Mouse (Mus musculus) intestine, embryonic 14.5 days (tissue): ENCODE results near the gene Cd300a. TPM values are rescaled to one million over a fixed set of nuclear protein-coding genes. Genes with fewer than 3 reads are reported as not detected.

Experiments used
- ATAC-seq: fragments of 200-750 bp; cut with Nextera tagmentation; replicated peaks from 2 replicates; pipeline ENCODE4 v1.8.0; 2017; ENCODE audit warnings: low read depth, moderate number of reproducible peaks, moderate TSS enrichment, moderate library complexity; ENCODE audit not compliant: low FRiP score, low TSS enrichment
- DNase-seq: peaks from one replicate; pipeline ENCODE4 v3.0.0-alpha.2; 2018; ENCODE audit warnings: low spot score
- H3K27ac ChIP-seq: fragments of 300-500 bp; sonication (generic); 2 replicates; pipeline ENCODE4 v1.5.1; 2014; ENCODE audit warnings: low read depth, mild to moderate bottlenecking, control low read depth
- H3K27me3 ChIP-seq: fragments of 300-500 bp; sonication (generic); replicated peaks from 2 replicates; pipeline ENCODE4 v1.6.1; 2014; ENCODE audit warnings: low read length, control low read depth; ENCODE audit not compliant: control insufficient read depth, insufficient read depth
- H3K36me3 ChIP-seq: fragments of 300-500 bp; sonication (generic); 2 replicates; pipeline ENCODE4 v1.6.1; 2014; ENCODE audit warnings: low read length, control low read depth; ENCODE audit not compliant: control insufficient read depth, insufficient read depth
- H3K4me1 ChIP-seq: fragments of 300-500 bp; sonication (generic); replicated peaks from 2 replicates; pipeline ENCODE4 v1.6.1; 2014; ENCODE audit warnings: low read length, control low read depth, mixed read lengths; ENCODE audit not compliant: control insufficient read depth, insufficient read depth
- H3K4me2 ChIP-seq: fragments of 300-500 bp; sonication (generic); 2 replicates; pipeline ENCODE4 v1.6.1; 2014; ENCODE audit warnings: low read length
- H3K4me3 ChIP-seq: fragments of 300-500 bp; sonication (generic); 2 replicates; pipeline ENCODE4 v1.5.1; 2014; ENCODE audit warnings: low read depth, low read length, control low read depth, mixed read lengths
- H3K9ac ChIP-seq: fragments of 300-500 bp; sonication (generic); 2 replicates; pipeline ENCODE4 v1.6.1; 2014; ENCODE audit warnings: mild to moderate bottlenecking, low read length
- H3K9me3 ChIP-seq: fragments of 300-500 bp; sonication (generic); 2 replicates; pipeline ENCODE4 v1.6.1; 2016; ENCODE audit warnings: low read length, control low read depth; ENCODE audit not compliant: control insufficient read depth
- WGBS: fragments of 180-500 bp; shearing (Covaris S2); extraction: QIAGEN DNeasy Blood & Tissue Kit; methylation state at CpG from one replicate; pipeline ENCODE4 v1.1.7; 2014; 5-methylcytosine and 5-hydroxymethylcytosine counted together
- polyA plus RNA-seq: library from polyadenylated mRNA; unstranded; fragments of >200 nt; fragmentation: Nextera tagmentation; extraction: Ambion mirVana; gene quantifications from 2 replicates; pipeline ENCODE4 v1.2.1, GENCODE M21; 2014

The Cd300a gene
- polyA plus RNA-seq, 1 experiment from 2014 or later, result 0.89 TPM

DNA sequence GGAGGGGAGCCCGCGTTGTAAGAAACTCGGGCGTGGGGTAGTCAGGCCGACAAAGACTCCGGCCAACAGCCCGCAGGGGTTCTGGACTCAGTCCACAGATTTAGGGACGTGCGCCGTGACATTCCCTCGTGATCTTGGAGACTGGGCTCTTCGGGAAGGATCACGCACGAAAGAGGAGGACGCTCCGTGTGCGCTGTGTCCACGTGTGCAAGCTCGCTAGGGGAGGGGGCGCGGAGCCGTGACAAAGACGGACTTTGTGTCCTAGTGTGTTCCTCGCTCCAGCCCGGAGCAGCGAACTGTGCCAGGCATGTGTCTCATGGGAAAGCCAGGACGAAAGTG, 38.6 kb upstream of the Cd300a start:
- Histone ChIP-seq H3K4me2 (peak overlapping the region; percentile 99), H3K4me1 (peaks cover 14% of the 10 kb centered on the region), H3K4me3 (peak overlapping the region; percentile 70), H3K9ac (peak overlapping the region; percentile 80), H3K27ac (peak overlapping the region; percentile 88), H3K27me3 (no peaks in the 10 kb centered on the region), H3K36me3 (no peaks in the 10 kb centered on the region), H3K9me3 (no peaks in the 10 kb centered on the region)
- ATAC-seq (peak; percentile 44), DNase-seq (no peak)
- WGBS, result 1% methylated on average over 27 of the region's 27 CpGs

DNA sequence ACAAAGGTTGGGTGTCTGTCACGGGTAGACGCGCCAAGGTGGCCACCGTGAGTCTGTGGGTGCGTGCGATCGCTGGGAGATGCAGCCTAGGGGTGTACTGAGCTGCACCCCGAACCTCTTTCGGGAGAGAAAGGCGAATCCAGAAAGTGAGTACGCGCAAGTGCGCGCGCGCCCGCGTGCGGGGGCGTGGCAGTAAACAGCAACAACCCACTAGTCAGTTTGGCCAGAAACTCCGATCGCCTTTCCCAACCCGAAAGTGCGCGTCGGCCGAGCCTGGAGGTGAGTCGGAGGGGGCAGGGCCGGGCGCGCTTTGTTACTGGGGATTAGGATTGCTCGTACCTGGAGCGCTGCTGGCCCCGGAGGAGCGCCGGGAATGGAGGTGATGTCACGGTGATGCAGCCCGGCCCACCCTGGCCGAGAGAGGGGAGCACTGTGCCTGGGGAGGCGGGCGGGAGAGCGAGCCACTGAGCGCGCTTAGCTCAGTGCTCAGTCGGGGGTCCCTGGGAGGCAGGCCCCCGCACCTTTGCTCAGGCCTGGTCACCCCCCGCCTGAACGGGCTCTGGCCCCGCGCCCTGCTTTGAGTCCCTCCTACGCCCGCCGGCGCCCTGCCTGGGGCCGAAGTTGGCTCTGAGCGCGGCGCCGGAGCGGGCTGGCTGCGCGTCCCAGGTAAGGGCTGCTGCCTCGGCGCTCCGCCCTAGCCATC, 38.1 kb upstream of the Cd300a start:
- Histone ChIP-seq H3K9me3 (no peaks in the 10 kb centered on the region), H3K36me3 (no peaks in the 10 kb centered on the region), H3K27ac (peak overlapping the region; percentile 88), H3K4me3 (peak overlapping the region; percentile 70), H3K9ac (peak overlapping the region; percentile 80), H3K4me1 (peaks cover 14% of the 10 kb centered on the region), H3K4me2 (peak overlapping the region; percentile 99), H3K27me3 (no peaks in the 10 kb centered on the region)
- DNase-seq (peak; percentile 90), ATAC-seq (peak; percentile 75)
- WGBS, result under 1% methylated on average over 61 of the region's 65 CpGs

DNA sequence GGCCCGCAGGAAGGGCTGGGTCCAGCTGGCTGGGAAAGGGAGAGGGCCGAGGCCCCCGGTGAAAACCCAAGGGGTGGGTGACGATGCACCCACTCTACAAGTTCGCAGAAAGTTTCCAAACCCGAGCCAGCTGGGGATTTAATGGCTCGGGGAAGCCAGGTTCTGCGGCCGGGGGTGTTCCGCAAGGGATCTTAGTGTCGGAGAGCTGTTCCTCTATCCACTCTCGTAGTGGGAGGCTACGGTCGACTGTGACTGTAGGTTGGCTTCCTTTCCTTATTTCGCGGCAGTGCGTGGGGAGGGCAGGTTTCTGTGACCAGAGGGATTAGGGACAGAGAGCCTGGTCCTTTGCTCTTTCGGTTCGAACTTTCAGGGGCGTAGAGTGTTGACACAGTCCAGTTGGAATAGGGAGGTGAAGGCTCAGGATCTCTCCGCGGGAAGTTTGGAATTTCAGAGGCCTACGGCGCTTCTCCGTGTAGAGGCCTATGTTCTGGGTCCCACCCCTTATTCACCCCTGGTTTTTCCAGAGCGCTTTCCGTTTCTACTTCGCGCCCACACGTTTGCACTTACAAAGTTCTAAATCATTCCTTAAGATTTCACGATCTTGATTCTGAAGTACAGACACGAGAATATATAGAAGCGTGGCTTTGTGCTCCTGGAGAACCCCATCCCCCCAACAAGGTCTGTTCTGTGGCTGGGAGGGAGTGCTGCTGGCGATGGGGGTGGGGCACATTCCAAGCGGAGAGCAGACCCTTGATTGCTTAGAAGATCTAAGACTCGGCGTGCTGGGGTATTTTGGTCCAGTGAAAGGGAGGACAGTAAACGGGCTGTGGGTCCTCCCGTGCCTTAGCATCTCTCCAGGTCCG, 37.3 kb upstream of the Cd300a start:
- peaks cover 14% of the 10 kb centered on the region for H3K4me1 ChIP-seq
- H3K36me3 ChIP-seq, result no peaks in the 10 kb centered on the region
- WGBS, result under 1% methylated on average over 40 of the region's 40 CpGs
- ATAC-seq, result peak; percentile 9; the same call in 1 of the 2 replicates
- peak overlapping the region; percentile 80 for H3K9ac ChIP-seq
- peak overlapping the region; percentile 88 for H3K27ac ChIP-seq
- peak overlapping the region; percentile 99 for H3K4me2 ChIP-seq
- H3K4me3 ChIP-seq, result peak overlapping the region; percentile 70
- no peaks in the 10 kb centered on the region for H3K9me3 ChIP-seq
- H3K27me3 ChIP-seq, result no peaks in the 10 kb centered on the region
- DNase-seq, result peak; percentile 79

DNA sequence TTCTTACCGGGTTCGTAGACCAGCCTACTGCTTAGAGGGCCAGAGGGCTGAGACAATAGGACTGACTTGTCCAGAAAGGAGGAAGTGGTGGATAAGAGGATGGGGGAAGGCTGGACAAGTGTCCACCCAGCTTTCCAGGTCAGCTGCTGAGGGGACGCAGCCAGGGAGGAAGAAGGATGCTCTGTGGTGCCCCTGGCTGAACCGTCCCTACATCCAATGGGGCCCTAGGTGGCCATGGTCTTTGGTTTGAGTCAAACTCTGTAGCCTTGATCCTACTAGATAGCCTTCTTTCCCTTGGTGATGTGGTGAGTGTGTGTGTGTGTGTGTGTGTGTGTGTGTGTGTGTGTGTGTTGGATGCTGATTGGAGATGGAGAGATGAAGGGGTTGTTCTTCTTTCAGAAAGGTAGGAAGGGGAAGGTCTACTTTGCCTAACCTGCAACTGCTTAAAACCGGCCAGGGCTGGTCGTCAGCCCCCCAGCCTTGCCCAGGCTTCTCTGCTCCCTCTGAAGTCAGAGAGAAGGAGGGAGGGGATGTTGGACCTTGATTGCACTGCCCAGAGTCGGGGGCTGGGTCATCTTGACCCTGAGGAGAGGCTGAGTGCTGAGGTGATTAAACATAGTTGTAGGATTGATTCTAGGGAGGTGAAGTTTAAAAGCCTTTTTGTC, 36.5 kb upstream of the Cd300a start:
- 11% methylated on average over 7 of the region's 7 CpGs for WGBS
- H3K4me2 ChIP-seq, result peak overlapping the region; percentile 99
- H3K4me1 ChIP-seq, result peaks cover 14% of the 10 kb centered on the region
- H3K36me3 ChIP-seq, result no peaks in the 10 kb centered on the region
- H3K4me3 ChIP-seq, result peak overlapping the region; percentile 70
- H3K9me3 ChIP-seq, result no peaks in the 10 kb centered on the region
- H3K27me3 ChIP-seq, result no peaks in the 10 kb centered on the region
- DNase-seq (no peak), ATAC-seq (no peak)
- H3K9ac ChIP-seq, result peak overlapping the region; percentile 80
- peak overlapping the region; percentile 88; the same call in 1 of the 2 replicates for H3K27ac ChIP-seq

- H3K9ac ChIP-seq, result no peak overlapping the region
- no peaks in the 10 kb centered on the region for H3K9me3 ChIP-seq
- no peaks in the 10 kb centered on the region for H3K36me3 ChIP-seq
- H3K4me2 ChIP-seq, result no peak overlapping the region
- ATAC-seq, result no peak
- no peaks in the 10 kb centered on the region for H3K27me3 ChIP-seq
- H3K4me1 ChIP-seq, result peaks cover 12% of the 10 kb centered on the region
- no peak overlapping the region for H3K4me3 ChIP-seq
- no peak overlapping the region for H3K27ac ChIP-seq
- WGBS, result 70% methylated on average over 6 of the region's 6 CpGs
- DNase-seq, result no peak
These were observed 35.3 kb upstream of the Cd300a start for GRCm38 (mm10) chr11:114854581-114854980.

DNA sequence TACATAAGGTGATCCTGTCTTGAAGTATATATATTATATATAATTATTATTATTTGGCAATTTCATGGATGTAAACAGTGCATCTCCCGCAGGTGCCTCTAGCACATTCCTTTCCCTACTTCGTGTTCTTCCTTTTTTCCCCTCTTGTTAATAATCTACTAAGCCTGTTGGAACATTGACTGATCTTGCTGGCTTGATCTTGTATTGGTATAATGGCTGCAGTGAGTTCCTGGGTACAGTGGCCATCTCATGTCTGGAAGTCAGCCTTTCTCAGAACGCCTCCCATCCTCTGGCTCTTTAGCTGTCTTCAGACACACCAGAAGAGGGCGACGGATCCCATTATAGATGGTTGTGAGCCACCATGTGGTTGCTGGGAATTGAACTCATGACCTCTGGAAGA, 33.7 kb upstream of the Cd300a start:
- no peak overlapping the region for H3K9ac ChIP-seq
- H3K4me3 ChIP-seq, result no peak overlapping the region
- no peak overlapping the region for H3K4me2 ChIP-seq
- H3K9me3 ChIP-seq, result no peaks in the 10 kb centered on the region
- 86% methylated on average over 5 of the region's 5 CpGs for WGBS
- H3K4me1 ChIP-seq, result 0 out of 2 replicates have a peak, but pooled peaks cover 2% of the 10 kb centered on the region
- no peaks in the 10 kb centered on the region for H3K27me3 ChIP-seq
- H3K36me3 ChIP-seq, result no peaks in the 10 kb centered on the region
- H3K27ac ChIP-seq, result no peak overlapping the region
- DNase-seq (no peak), ATAC-seq (no peak)

DNA sequence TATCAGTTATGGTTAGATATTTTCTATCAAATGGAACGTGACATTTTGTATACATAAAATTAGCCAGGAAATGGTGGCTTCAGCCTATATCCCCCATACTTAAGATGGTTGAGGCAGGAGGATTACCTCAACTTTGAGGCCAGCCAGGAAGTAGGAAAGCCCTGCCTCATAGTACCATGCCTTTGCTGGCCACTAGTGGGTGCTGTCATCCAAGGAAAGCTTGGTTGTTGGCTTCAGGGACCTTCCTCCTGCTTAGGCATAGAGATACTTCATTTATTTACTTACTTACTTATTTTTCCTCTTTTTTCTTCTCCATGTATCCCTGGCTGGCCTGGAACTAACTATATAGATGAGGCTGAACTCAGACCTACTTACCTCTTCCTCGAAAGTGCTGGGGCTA, 31.2 kb upstream of the Cd300a start:
- DNase-seq (no peak), ATAC-seq (no peak)
- 93% methylated on average over 2 of the region's 2 CpGs for WGBS
- Histone ChIP-seq H3K4me1 (no peaks in the 10 kb centered on the region), H3K27ac (no peak overlapping the region), H3K4me2 (no peak overlapping the region), H3K9me3 (no peaks in the 10 kb centered on the region), H3K4me3 (no peak overlapping the region), H3K9ac (no peak overlapping the region), H3K36me3 (0 out of 2 replicates have a peak, but pooled peaks cover 3% of the 10 kb centered on the region), H3K27me3 (no peaks in the 10 kb centered on the region)

DNA sequence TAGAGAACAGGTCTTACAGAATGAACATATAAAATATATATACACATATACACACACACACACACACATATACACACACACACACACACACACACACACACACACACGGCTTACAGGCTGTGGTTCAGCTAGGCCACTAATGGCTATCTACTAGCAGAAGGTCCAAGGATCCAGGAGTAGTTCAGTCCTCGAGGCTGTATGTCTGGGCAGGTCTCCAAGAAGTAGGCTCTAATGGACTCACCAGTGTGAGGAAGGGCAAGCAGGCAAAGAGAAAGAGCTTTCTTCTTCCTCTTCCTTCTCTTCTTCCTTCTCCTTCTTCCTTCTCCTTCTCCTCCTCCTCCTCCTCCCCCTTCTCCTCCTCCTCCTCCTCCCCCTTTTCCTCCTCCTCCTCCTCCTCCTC, 28.8 kb upstream of the Cd300a start:
- ATAC-seq (no peak), DNase-seq (no peak)
- Histone ChIP-seq H3K27me3 (no peaks in the 10 kb centered on the region), H3K9ac (no peak overlapping the region), H3K27ac (no peak overlapping the region), H3K4me2 (no peak overlapping the region), H3K9me3 (no peaks in the 10 kb centered on the region), H3K4me1 (peaks cover 4% of the 10 kb centered on the region), H3K36me3 (peaks cover 10% of the 10 kb centered on the region; the same call in 1 of the 2 replicates), H3K4me3 (no peak overlapping the region)
- WGBS, result 86% methylated on average over 2 of the region's 2 CpGs
